Mouse (Mus musculus): Measurements from ENCODE around the gene Hist1h2bb. TPM values are rescaled to one million over a fixed set of nuclear protein-coding genes. Genes with fewer than 3 reads are reported as not detected.
A peak's percentile ranks its signal among the peaks of the same experiment; 100 is the strongest.
"Not testable (repeated sequence)": the region's sequence is repeated elsewhere in the genome, so short reads cannot be mapped to it uniquely, and the experiment has no call there.

The Hist1h2bb gene
- total RNA-seq, 2 experiments from 2014 or later, result 1.3 to 1.4 TPM

- peak; percentile 43 for DNase-seq (ENCODE audit: low spot score)
Measured at GRCm38 (mm10) chr13:23763586-23764323, 17.2 kb downstream of the Hist1h2bb start, which contains the start of gene Hist1h1a. TSS of gene Hist1h1a (plus strand) at chr13:23763666.

GRCm38 (mm10) chr13:23764324-23765171, 18.0 kb downstream of the Hist1h2bb start:
- DNase-seq (ENCODE audit: low spot score), result no peak

GRCm38 (mm10) chr13:23765172-23765513, 18.6 kb downstream of the Hist1h2bb start:
- DNase-seq (ENCODE audit: low spot score), result no peak

- no peak for DNase-seq (ENCODE audit: low spot score)
Measured at GRCm38 (mm10) chr13:23766772-23767171, 20.2 kb downstream of the Hist1h2bb start.

- no peak for DNase-seq (ENCODE audit: low spot score)
Measured at GRCm38 (mm10) chr13:23768834-23769397, 22.4 kb downstream of the Hist1h2bb start.

GRCm38 (mm10) chr13:23769613-23770012, 23.1 kb downstream of the Hist1h2bb start, which contains the start of gene Trim38:
TSS of gene Trim38 (plus strand) at chr13:23769913.
- not testable (repeated sequence) for DNase-seq (ENCODE audit: low spot score)

GRCm38 (mm10) chr13:23772561-23773313, 26.2 kb downstream of the Hist1h2bb start:
- DNase-seq (ENCODE audit: low spot score), result no peak

GRCm38 (mm10) chr13:23778339-23778738, 31.8 kb downstream of the Hist1h2bb start:
- no peak for DNase-seq (ENCODE audit: low spot score)

- DNase-seq (ENCODE audit: low spot score), result no peak
Measured at GRCm38 (mm10) chr13:23779025-23779424, 32.5 kb downstream of the Hist1h2bb start.

GRCm38 (mm10) chr13:23792520-23792919, 46.0 kb downstream of the Hist1h2bb start:
- DNase-seq (ENCODE audit: low spot score), result peak; percentile 34

Small RNAs within 50 kb of the gene (microRNA-seq; reads per million reads assigned to microRNA genes)
- gene Gm44314 (not detected), gene Gm44484 (not detected)

Other genes with a start within 250 kb of the Hist1h2bb start
- 100 to 1,000 TPM; 149 to 163 TPM for gene Hist1h4h, start 215.7 kb upstream of the Hist1h2bb start, total RNA-seq (2021)
- 1 to 10 TPM in 1 of 2 experiments, under 1 TPM in 1; 0.73 to 1.9 TPM for gene Hist1h2af, start 212.8 kb upstream of the Hist1h2bb start, total RNA-seq (2021)
- under 1 TPM; 0.55 to 0.57 TPM for gene Hist1h3g, start 211.3 kb upstream of the Hist1h2bb start, total RNA-seq (2021)
- gene Hist1h2bh, start 203.3 kb upstream of the Hist1h2bb start, total RNA-seq (2021), result 1 to 10 TPM; 1.0 to 1.1 TPM
- 1 to 10 TPM; 3.0 to 4.8 TPM for gene Hist1h3f, start 202.7 kb upstream of the Hist1h2bb start, total RNA-seq (2021)
- 10 to 100 TPM in 1 of 2 experiments, 1 to 10 TPM in 1; 8.3 to 12.3 TPM for gene Hist1h4f, start 195.1 kb upstream of the Hist1h2bb start, total RNA-seq (2021)
- gene Hist1h1d, start 193.5 kb upstream of the Hist1h2bb start, total RNA-seq (2021), result under 1 TPM; 0.83 to 0.89 TPM
- gene Hist1h3e, start 184.4 kb upstream of the Hist1h2bb start, total RNA-seq (2021), result 10 to 100 TPM; 11.6 to 12.3 TPM
- under 1 TPM; 0.41 to 0.85 TPM for gene Hist1h2ae, start 175.5 kb upstream of the Hist1h2bb start, total RNA-seq (2021)
- gene Hist1h2bg, start 175.3 kb upstream of the Hist1h2bb start, total RNA-seq (2021), result 1 to 10 TPM; 2.2 to 3.7 TPM
- 1 to 10 TPM; 1.3 to 5.3 TPM for gene Hist1h2bf, start 172.5 kb upstream of the Hist1h2bb start, total RNA-seq (2021)
- 1 to 10 TPM in 1 of 2 experiments, under 1 TPM in 1; 0.80 to 1.7 TPM for gene Hist1h2ad, start 172.4 kb upstream of the Hist1h2bb start, total RNA-seq (2021)
- 1 to 10 TPM; 3.2 to 3.7 TPM for gene Hist1h3d, start 171.0 kb upstream of the Hist1h2bb start, total RNA-seq (2021)
- gene Hist1h4d, start 165.1 kb upstream of the Hist1h2bb start, total RNA-seq (2021), result 10 to 100 TPM; 33.6 to 46.4 TPM
- gene Hist1h2be, start 125.6 kb upstream of the Hist1h2bb start, total RNA-seq (2021), result 10 to 100 TPM; 13.2 to 15.7 TPM
- 10 to 100 TPM; 31.1 to 41.1 TPM for gene Hist1h1e, start 124.2 kb upstream of the Hist1h2bb start, total RNA-seq (2021)
- 1 to 10 TPM in 1 of 2 experiments, under 1 TPM in 1; 0.68 to 1.3 TPM for gene Hist1h2ac, start 62.8 kb upstream of the Hist1h2bb start, total RNA-seq (2021)
- gene Hist1h2bc, start 62.5 kb upstream of the Hist1h2bb start, total RNA-seq (2021), result 10 to 100 TPM; 66.4 to 69.8 TPM
- gene Hist1h1t, start 50.9 kb upstream of the Hist1h2bb start, total RNA-seq (2021), result not detected
- gene Hist1h4c, start 48.3 kb upstream of the Hist1h2bb start, total RNA-seq (2021), result 10 to 100 TPM; 57.1 to 66.2 TPM
- 10 to 100 TPM; 25.6 to 25.7 TPM for gene Hfe, start 35.9 kb upstream of the Hist1h2bb start, total RNA-seq (2021)
- 100 to 1,000 TPM; 157 to 219 TPM for gene Hist1h1c, start 7.9 kb upstream of the Hist1h2bb start, total RNA-seq (2021)
- gene Hist1h3c, start 1.1 kb upstream of the Hist1h2bb start, total RNA-seq (2021), result not detected
- under 1 TPM in 1 of 2 experiments, not detected in 1; 0.82 TPM for gene Hist1h2ab, start 4.4 kb downstream of the Hist1h2bb start, total RNA-seq (2021)
- gene Hist1h3b, start 5.5 kb downstream of the Hist1h2bb start, total RNA-seq (2021), result 1 to 10 TPM in 1 of 2 experiments, not detected in 1; 1.3 TPM
- gene Hist1h4b, start 10.3 kb downstream of the Hist1h2bb start, total RNA-seq (2021), result 1 to 10 TPM; 1.6 to 1.9 TPM
- 1 to 10 TPM in 1 of 2 experiments, under 1 TPM in 1; 0.89 to 2.8 TPM for gene Hist1h4a, start 14.5 kb downstream of the Hist1h2bb start, total RNA-seq (2021)
- 1 to 10 TPM; 5.1 to 5.3 TPM for gene Hist1h3a, start 15.7 kb downstream of the Hist1h2bb start, total RNA-seq (2021)
- under 1 TPM; 0.66 to 0.76 TPM for gene Hist1h1a, start 16.9 kb downstream of the Hist1h2bb start, total RNA-seq (2021)
- gene Trim38, start 23.2 kb downstream of the Hist1h2bb start, total RNA-seq (2021), result not detected
- not detected for gene Slc17a2, start 60.3 kb downstream of the Hist1h2bb start, total RNA-seq (2021)
- gene Slc17a3, start 92.7 kb downstream of the Hist1h2bb start, total RNA-seq (2021), result under 1 TPM in 1 of 2 experiments, not detected in 1; 0.21 TPM
- gene Slc17a1, start 121.0 kb downstream of the Hist1h2bb start, total RNA-seq (2021), result not detected
- under 1 TPM in 1 of 2 experiments, not detected in 1; 0.09 TPM for gene Slc17a4, start 168.3 kb downstream of the Hist1h2bb start, total RNA-seq (2021)
- not detected for gene Hist1h2ba, start 187.4 kb downstream of the Hist1h2bb start, total RNA-seq (2021)
- not detected for gene Hist1h2aa, start 187.7 kb downstream of the Hist1h2bb start, total RNA-seq (2021)
- not detected for gene Scgn, start 244.5 kb downstream of the Hist1h2bb start, total RNA-seq (2021)